Mouse (Mus musculus): ENCODE results near the gene Lce1g. TPM values are rescaled to one million over a fixed set of nuclear protein-coding genes. Genes with fewer than 3 reads are reported as not detected.

Lce1g gene
- total RNA-seq (2012; rRNA removed) = not detected in 2 replicates
- not detected for polyA plus RNA-seq (2012; ENCODE audit: insufficient read depth in 1 of 2, insufficient read length in 2 of 2, low read depth in 1 of 2, low replicate concordance in 2 of 2, missing spikeins in 1 of 2)

DNA sequence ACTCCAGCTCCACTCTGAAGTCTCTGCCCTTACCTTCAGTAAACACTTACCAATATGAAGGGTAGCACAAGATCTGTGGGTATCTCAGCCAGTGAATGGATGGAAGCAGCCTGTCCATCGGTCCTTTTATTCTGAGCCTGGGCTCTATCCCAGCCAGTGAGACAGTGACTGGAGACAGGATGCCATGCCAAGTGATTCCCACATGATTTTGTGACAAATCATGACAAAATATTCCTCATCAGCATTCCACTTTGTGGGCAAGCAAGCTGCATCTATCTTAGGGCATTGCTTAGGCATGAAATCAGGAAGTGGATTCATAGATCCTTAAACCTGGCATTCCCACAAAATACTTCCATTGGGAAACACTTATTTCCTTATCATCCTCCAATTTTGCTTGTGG is at the start of gene Lce1g:
Gene Lce1g (minus strand): TSS at position 101 of the 400 bp plus-strand sequence.
- TF ChIP-seq BHLHE40 (IDR thresholded peaks at IDR 0.05; ENCODE audit: borderline replicate concordance, low read depth, low read length) (no peak), E2F4 (IDR thresholded peaks at IDR 0.05; ENCODE audit: borderline replicate concordance, low read depth, low read length) (no peak), POLR2AphosphoS2 (IDR thresholded peaks at IDR 0.05; ENCODE audit: low read length) (no peak), TCF12 (IDR thresholded peaks at IDR 0.05; ENCODE audit: low read depth, low read length) (no peak), USF2 (IDR thresholded peaks at IDR 0.05; ENCODE audit: borderline replicate concordance in 1 of 2, insufficient read depth in 1 of 2, low read depth in 1 of 2, low read length in 2 of 2) (no peak), ZKSCAN1 (IDR thresholded peaks at IDR 0.05; ENCODE audit: low read depth, low read length) (no peak), KAT2A (conservative IDR thresholded peaks at IDR 0.05; ENCODE audit: low read depth, low read length) (no peak), GATA1 (IDR thresholded peaks at IDR 0.05; ENCODE audit: low read depth, low read length) (no peak), MEF2A (IDR thresholded peaks at IDR 0.05; ENCODE audit: extremely low read depth, insufficient replicate concordance, low read depth, low read length, poor library complexity, severe bottlenecking) (no peak), ZNF384 (IDR thresholded peaks at IDR 0.05; ENCODE audit: low read depth, low read length) (no peak), MAX (IDR thresholded peaks at IDR 0.05; ENCODE audit: low read length) (no peak), MYC (IDR thresholded peaks at IDR 0.05; ENCODE audit: low read depth, low read length) (no peak), MXI1 (IDR thresholded peaks at IDR 0.05; ENCODE audit: low read depth, low read length) (no peak), SIN3A (IDR thresholded peaks at IDR 0.05; ENCODE audit: low read length) (no peak), MYB (IDR thresholded peaks at IDR 0.05; ENCODE audit: low read depth, low read length) (no peak), EP300 (IDR thresholded peaks at IDR 0.05; ENCODE audit: low read depth in 1 of 2, low read length in 2 of 2) (no peak), ZC3H11A (IDR thresholded peaks at IDR 0.05; ENCODE audit: low read depth, low read length) (no peak), MAFK (IDR thresholded peaks at IDR 0.05; ENCODE audit: borderline replicate concordance, low read depth, low read length) (no peak)
- H3K27me3 ChIP-seq (ENCODE audit: control insufficient read depth in 1 of 2, insufficient read depth in 2 of 2, low read length in 2 of 2) = no peaks in the 10 kb centered on the region
- no peak for DNase-seq (ENCODE audit: low read depth, low spot score)
- H3K4me1 ChIP-seq (ENCODE audit: control insufficient read depth in 1 of 2, insufficient read depth in 2 of 2, low read length in 2 of 2) = no peaks in the 10 kb centered on the region
- no peak within 1 kb of the TSS for H3K27ac ChIP-seq (ENCODE audit: control insufficient read depth, low read depth, low read length)
- H3K9me3 ChIP-seq (replicated peaks; ENCODE audit: insufficient read depth, low read length) = no peaks in the 10 kb centered on the region
- H3K4me3 ChIP-seq (ENCODE audit: control insufficient read depth in 1 of 2, insufficient read depth in 1 of 2, low read depth in 2 of 2, low read length in 2 of 2) = no peak within 1 kb of the TSS
- H3K79me2 ChIP-seq (ENCODE audit: control insufficient read depth, insufficient read depth, low read length, poor library complexity) = no peaks in the 10 kb centered on the region
- no peaks in the 10 kb centered on the region for H3K36me3 ChIP-seq (ENCODE audit: control insufficient read depth in 1 of 2, insufficient read depth in 2 of 2, low read length in 2 of 2)
- no peak within 1 kb of the TSS for H3K9ac ChIP-seq (ENCODE audit: control insufficient read depth, low read depth, low read length, poor library complexity, severe bottlenecking)

DNA sequence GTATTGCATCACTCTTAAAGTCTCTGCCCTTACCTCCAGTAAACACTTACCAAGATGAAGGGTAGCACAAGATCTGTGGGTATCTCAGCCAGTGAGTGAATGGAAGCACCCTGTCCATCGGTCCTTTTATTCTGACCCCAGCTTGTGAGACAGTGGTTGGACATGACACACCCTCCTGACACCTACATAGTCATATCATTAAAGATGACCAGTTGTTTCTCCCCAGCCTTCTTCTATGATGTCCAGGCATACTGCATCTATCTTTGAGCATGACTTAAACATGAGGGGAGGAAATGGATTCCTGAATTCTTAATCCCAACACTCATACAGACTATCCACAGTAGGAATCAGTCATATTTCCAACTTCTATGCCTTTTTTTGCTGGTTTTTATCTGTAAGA is 38.3 kb upstream of the Lce1g start, which contains the start of gene Lce1j:
Gene Lce1j (minus strand): TSS at position 101 of the 400 bp plus-strand sequence.
- no peak within 1 kb of the TSS for H3K27ac ChIP-seq (ENCODE audit: control insufficient read depth, low read depth, low read length)
- H3K9ac ChIP-seq (ENCODE audit: control insufficient read depth, low read depth, low read length, poor library complexity, severe bottlenecking) = no peak within 1 kb of the TSS
- no peaks in the 10 kb centered on the region for H3K36me3 ChIP-seq (ENCODE audit: control insufficient read depth in 1 of 2, insufficient read depth in 2 of 2, low read length in 2 of 2)
- no peaks in the 10 kb centered on the region for H3K9me3 ChIP-seq (replicated peaks; ENCODE audit: insufficient read depth, low read length)
- H3K4me3 ChIP-seq (ENCODE audit: control insufficient read depth in 1 of 2, insufficient read depth in 1 of 2, low read depth in 2 of 2, low read length in 2 of 2) = no peak within 1 kb of the TSS
- no peaks in the 10 kb centered on the region for H3K27me3 ChIP-seq (ENCODE audit: control insufficient read depth in 1 of 2, insufficient read depth in 2 of 2, low read length in 2 of 2)
- no peaks in the 10 kb centered on the region for H3K79me2 ChIP-seq (ENCODE audit: control insufficient read depth, insufficient read depth, low read length, poor library complexity)
- DNase-seq (ENCODE audit: low read depth, low spot score) = no peak
- no peaks in the 10 kb centered on the region for H3K4me1 ChIP-seq (ENCODE audit: control insufficient read depth in 1 of 2, insufficient read depth in 2 of 2, low read length in 2 of 2)
- TF ChIP-seq MEF2A (IDR thresholded peaks at IDR 0.05; ENCODE audit: extremely low read depth, insufficient replicate concordance, low read depth, low read length, poor library complexity, severe bottlenecking) (no peak), HCFC1 (IDR thresholded peaks at IDR 0.05; ENCODE audit: low read depth, low read length) (no peak), E2F4 (IDR thresholded peaks at IDR 0.05; ENCODE audit: borderline replicate concordance, low read depth, low read length) (no peak), ZMIZ1 (IDR thresholded peaks at IDR 0.05; ENCODE audit: low read depth, low read length) (no peak), NELFE (IDR thresholded peaks at IDR 0.05; ENCODE audit: low read depth, low read length) (no peak), CHD1 (IDR thresholded peaks at IDR 0.05; ENCODE audit: low read depth, low read length) (no peak), SMC3 (IDR thresholded peaks at IDR 0.05; ENCODE audit: low read depth, low read length) (no peak), POLR2AphosphoS2 (IDR thresholded peaks at IDR 0.05; ENCODE audit: low read length) (no peak), MAX (IDR thresholded peaks at IDR 0.05; ENCODE audit: low read length) (no peak)

Measured in MEL (cell line).